Mouse (Mus musculus) kidney, embryonic 14.5 days (tissue): ENCODE data around the gene Mta1. TPM values are rescaled to one million over a fixed set of nuclear protein-coding genes. Genes with fewer than 3 reads are reported as not detected.

Experiments used
- ATAC-seq: fragments of 200-750 bp; cut with Nextera tagmentation; 2 replicates; pipeline ENCODE4 v1.8.0; 2017; ENCODE audit warnings: moderate number of reproducible peaks, mild to moderate bottlenecking, moderate TSS enrichment, moderate library complexity; ENCODE audit not compliant: low FRiP score, low TSS enrichment
- H3K27ac ChIP-seq: fragments of 300-500 bp; sonication (generic); 2 replicates; pipeline ENCODE4 v1.5.1; 2014; ENCODE audit warnings: low read depth, mild to moderate bottlenecking, low read length, moderate library complexity, mixed read lengths
- H3K27me3 ChIP-seq: fragments of 300-500 bp; sonication (generic); 2 replicates; pipeline ENCODE4 v1.6.1; 2014; ENCODE audit warnings: mild to moderate bottlenecking, low read length; ENCODE audit not compliant: control insufficient read depth, insufficient read depth
- H3K36me3 ChIP-seq: fragments of 300-500 bp; sonication (generic); 2 replicates; pipeline ENCODE4 v1.6.1; 2014; ENCODE audit warnings: low read length, mixed read lengths; ENCODE audit not compliant: control insufficient read depth, insufficient read depth
- H3K4me1 ChIP-seq: fragments of 300-500 bp; sonication (generic); 2 replicates; pipeline ENCODE4 v1.6.1; 2014; ENCODE audit warnings: low read length, mixed read lengths; ENCODE audit not compliant: control insufficient read depth, insufficient read depth
- H3K4me2 ChIP-seq: fragments of 300-500 bp; sonication (generic); replicated peaks from 2 replicates; pipeline ENCODE4 v1.6.1; 2014; ENCODE audit warnings: low read depth, mild to moderate bottlenecking, low read length
- H3K4me3 ChIP-seq: fragments of 300-500 bp; sonication (generic); 2 replicates; pipeline ENCODE4 v1.5.1; 2014; ENCODE audit warnings: mild to moderate bottlenecking, low read length
- H3K9ac ChIP-seq: fragments of 300-500 bp; sonication (generic); 2 replicates; pipeline ENCODE4 v1.6.1; 2014; ENCODE audit warnings: low read depth, mild to moderate bottlenecking, low read length, moderate library complexity
- H3K9me3 ChIP-seq: fragments of 300-500 bp; sonication (generic); 2 replicates; pipeline ENCODE4 v1.6.1; 2016; ENCODE audit warnings: low read length; ENCODE audit not compliant: control insufficient read depth
- WGBS: fragments of 180-500 bp; shearing (Covaris S2); extraction: QIAGEN DNeasy Blood & Tissue Kit; methylation state at CpG from one replicate; pipeline ENCODE4 v1.1.7; 2014; 5-methylcytosine and 5-hydroxymethylcytosine counted together
- polyA plus RNA-seq: library from polyadenylated mRNA; unstranded; fragments of >200 nt; fragmentation: Nextera tagmentation; extraction: Ambion mirVana; gene quantifications from 2 replicates; pipeline ENCODE4 v1.2.1, GENCODE M21; 2014

Gene Mta1
- polyA plus RNA-seq, 1 experiment from 2014 or later = 26.2 TPM

GRCm38 (mm10) chr12:113154747-113155075 lies 56.6 kb downstream of the Mta1 start:
- Histone ChIP-seq H3K9ac (no peak overlapping the region), H3K36me3 (no peaks in the 10 kb centered on the region; the same call in 1 of the 2 replicates), H3K4me2 (peak overlapping the region; percentile 88), H3K27ac (peak overlapping the region; percentile 91), H3K4me3 (peak overlapping the region; percentile 42), H3K27me3 (no peaks in the 10 kb centered on the region), H3K9me3 (no peaks in the 10 kb centered on the region), H3K4me1 (peaks cover 25% of the 10 kb centered on the region; the same call in 1 of the 2 replicates)
- ATAC-seq = no peak
- WGBS = 79% methylated on average over 6 of the region's 6 CpGs

GRCm38 (mm10) chr12:113155076-113155771 lies 57.1 kb downstream of the Mta1 start:
- Histone ChIP-seq H3K4me3 (peak overlapping the region; percentile 42), H3K9me3 (no peaks in the 10 kb centered on the region), H3K36me3 (no peaks in the 10 kb centered on the region; the same call in 1 of the 2 replicates), H3K4me2 (peak overlapping the region; percentile 88), H3K4me1 (peaks cover 25% of the 10 kb centered on the region; the same call in 1 of the 2 replicates), H3K27me3 (no peaks in the 10 kb centered on the region), H3K9ac (peak overlapping the region; percentile 63), H3K27ac (peak overlapping the region; percentile 91)
- peak; percentile 0; the same call in 1 of the 2 replicates for ATAC-seq
- WGBS = 2% methylated on average over 32 of the region's 32 CpGs

- H3K9me3 ChIP-seq = no peaks in the 10 kb centered on the region
- peak within 1 kb of the TSS; percentile 71 for H3K4me3 ChIP-seq
- peak within 1 kb of the TSS; percentile 88 for H3K4me2 ChIP-seq
- H3K27me3 ChIP-seq = no peaks in the 10 kb centered on the region
- peak within 1 kb of the TSS; percentile 68 for H3K9ac ChIP-seq
- ATAC-seq = peak; percentile 95
- 0% methylated on average over 46 of the region's 46 CpGs for WGBS
- H3K36me3 ChIP-seq = peaks cover 2% of the 10 kb centered on the region; the same call in 1 of the 2 replicates
- peak within 1 kb of the TSS; percentile 91 for H3K27ac ChIP-seq
- peaks cover 25% of the 10 kb centered on the region; the same call in 1 of the 2 replicates for H3K4me1 ChIP-seq
Measured at GRCm38 (mm10) chr12:113155887-113156539, 57.9 kb downstream of the Mta1 start, which contains the start of gene Tedc1. Gene Tedc1 (plus strand): TSS chr12:113156421.

- ATAC-seq = no peak; the same call in none of the 2 replicates
- Histone ChIP-seq H3K9ac (peak overlapping the region; percentile 68), H3K27ac (peak overlapping the region; percentile 73; the same call in 1 of the 2 replicates), H3K4me3 (peak overlapping the region; percentile 71), H3K4me1 (peaks cover 24% of the 10 kb centered on the region; the same call in 1 of the 2 replicates), H3K36me3 (peaks cover 6% of the 10 kb centered on the region; the same call in 1 of the 2 replicates), H3K9me3 (no peaks in the 10 kb centered on the region), H3K4me2 (peak overlapping the region; percentile 70), H3K27me3 (no peaks in the 10 kb centered on the region)
- WGBS = under 1% methylated on average over 23 of the region's 23 CpGs
Measured at GRCm38 (mm10) chr12:113156540-113156929, 58.5 kb downstream of the Mta1 start.

GRCm38 (mm10) chr12:113157002-113157401 lies 58.9 kb downstream of the Mta1 start:
- ATAC-seq = no peak
- Histone ChIP-seq H3K36me3 (peaks cover 8% of the 10 kb centered on the region; the same call in 1 of the 2 replicates), H3K27me3 (no peaks in the 10 kb centered on the region), H3K9ac (peak overlapping the region; percentile 68), H3K4me2 (peak overlapping the region; percentile 70), H3K4me3 (peak overlapping the region; percentile 71), H3K9me3 (no peaks in the 10 kb centered on the region), H3K4me1 (peaks cover 22% of the 10 kb centered on the region; the same call in 1 of the 2 replicates), H3K27ac (peak overlapping the region; percentile 73; the same call in 1 of the 2 replicates)
- 22% methylated on average over 8 of the region's 8 CpGs for WGBS

- Histone ChIP-seq H3K4me1 (peaks cover 18% of the 10 kb centered on the region; the same call in 1 of the 2 replicates), H3K27me3 (no peaks in the 10 kb centered on the region), H3K9me3 (no peaks in the 10 kb centered on the region), H3K4me2 (peak overlapping the region; percentile 70), H3K36me3 (peaks cover 11% of the 10 kb centered on the region; the same call in 1 of the 2 replicates), H3K9ac (peak overlapping the region; percentile 68; the same call in 1 of the 2 replicates), H3K4me3 (peak overlapping the region; percentile 71), H3K27ac (no peak overlapping the region)
- 84% methylated on average over 8 of the region's 8 CpGs for WGBS
- no peak for ATAC-seq
Measured at GRCm38 (mm10) chr12:113157521-113157920, 59.4 kb downstream of the Mta1 start.

- 95% methylated on average over 8 of the region's 8 CpGs for WGBS
- Histone ChIP-seq H3K4me2 (no peak overlapping the region), H3K9ac (peak overlapping the region; percentile 68; the same call in 1 of the 2 replicates), H3K27ac (no peak overlapping the region), H3K9me3 (no peaks in the 10 kb centered on the region), H3K36me3 (peaks cover 14% of the 10 kb centered on the region), H3K4me1 (peaks cover 18% of the 10 kb centered on the region; the same call in 1 of the 2 replicates), H3K4me3 (no peak overlapping the region), H3K27me3 (no peaks in the 10 kb centered on the region)
- ATAC-seq = no peak
Measured at GRCm38 (mm10) chr12:113157971-113158370, 59.9 kb downstream of the Mta1 start.

- H3K27ac ChIP-seq = no peak overlapping the region
Measured at GRCm38 (mm10) chr12:113163561-113164006, 65.5 kb downstream of the Mta1 start.

More at GRCm38 (mm10) chr12:113163561-113164006, 65.5 kb downstream of the Mta1 start:
- WGBS = 78% methylated on average over 11 of the region's 11 CpGs
- no peak overlapping the region for H3K9ac ChIP-seq
- ATAC-seq = no peak
- H3K36me3 ChIP-seq = peaks cover 28% of the 10 kb centered on the region
- H3K9me3 ChIP-seq = no peaks in the 10 kb centered on the region
- no peaks in the 10 kb centered on the region for H3K4me1 ChIP-seq
- no peaks in the 10 kb centered on the region for H3K27me3 ChIP-seq
- H3K4me2 ChIP-seq = no peak overlapping the region
- no peak overlapping the region for H3K4me3 ChIP-seq
